Mouse (Mus musculus) small intestine, adult 2 months (tissue): ENCODE results near the gene Gm853.

ENCODE experiments used
- CTCF ChIP-seq: fragments of 200-500 bp; IDR thresholded peaks from 2 replicates; pipeline ENCODE4 v1.5.1; 2012; ENCODE audit warnings: low read depth, mild to moderate bottlenecking, control low read depth, inconsistent platforms, low read length, moderate library complexity, mixed read lengths; ENCODE audit not compliant: insufficient replicate concordance, insufficient read length; ENCODE audit errors: extremely low read depth
- POLR2A ChIP-seq: fragments of 200-500 bp; IDR thresholded peaks from 2 replicates; pipeline ENCODE4 v1.6.1; 2012; ENCODE audit warnings: low read depth, mild to moderate bottlenecking, control low read depth, inconsistent platforms, low read length, moderate library complexity

GRCm38 (mm10) chr4:130166061-130166460 lies 56.1 kb downstream of the Gm853 start:
- TF ChIP-seq CTCF, result no peak
- no peak for TF ChIP-seq POLR2A
